Mouse (Mus musculus) hindbrain, embryonic 14.5 days (tissue): Measurements from ENCODE around the gene Mamdc4. TPM values are rescaled to one million over a fixed set of nuclear protein-coding genes. Genes with fewer than 3 reads are reported as not detected.

Experiments used
- ATAC-seq: fragments of 200-750 bp; cut with Nextera tagmentation; 2 replicates; pipeline ENCODE4 v1.8.0; 2017; ENCODE audit warnings: moderate number of reproducible peaks, mild to moderate bottlenecking, moderate TSS enrichment, moderate library complexity; ENCODE audit not compliant: low FRiP score
- DNase-seq: peaks from one replicate; pipeline ENCODE4 v3.0.0-alpha.2; 2015; ENCODE audit warnings: low spot score
- H3K27ac ChIP-seq: fragments of 300-500 bp; sonication (generic); 2 replicates; pipeline ENCODE4 v1.5.1; 2014; ENCODE audit warnings: mild to moderate bottlenecking, moderate library complexity
- H3K27me3 ChIP-seq: fragments of 300-500 bp; sonication (generic); 2 replicates; pipeline ENCODE4 v1.6.1; 2014; ENCODE audit warnings: mild to moderate bottlenecking, low read length, mixed read lengths; ENCODE audit not compliant: control insufficient read depth, insufficient read depth
- H3K36me3 ChIP-seq: fragments of 300-500 bp; sonication (generic); replicated peaks from 2 replicates; pipeline ENCODE4 v1.6.1; 2014; ENCODE audit not compliant: control insufficient read depth, insufficient read depth
- H3K4me1 ChIP-seq: fragments of 300-500 bp; sonication (generic); replicated peaks from 2 replicates; pipeline ENCODE4 v1.6.1; 2014; ENCODE audit warnings: antibody characterized with exemption, low read length, mixed read lengths; ENCODE audit not compliant: control insufficient read depth, insufficient read depth
- H3K4me2 ChIP-seq: fragments of 300-500 bp; sonication (generic); replicated peaks from 2 replicates; pipeline ENCODE4 v1.6.1; 2014; ENCODE audit warnings: mild to moderate bottlenecking, moderate library complexity
- H3K4me3 ChIP-seq: fragments of 300-500 bp; sonication (generic); replicated peaks from 2 replicates; pipeline ENCODE4 v1.5.1; 2014; ENCODE audit warnings: mild to moderate bottlenecking, low read length
- H3K9ac ChIP-seq: fragments of 300-500 bp; sonication (generic); 2 replicates; pipeline ENCODE4 v1.6.1; 2014
- H3K9me3 ChIP-seq: fragments of 300-500 bp; sonication (generic); 2 replicates; pipeline ENCODE4 v1.6.1; 2016; ENCODE audit warnings: low read length; ENCODE audit not compliant: control insufficient read depth
- WGBS: fragments of 180-500 bp; shearing (Covaris S2); extraction: QIAGEN DNeasy Blood & Tissue Kit; methylation state at CpG from one replicate; pipeline ENCODE4 v1.1.7; 2014; 5-methylcytosine and 5-hydroxymethylcytosine counted together
- polyA plus RNA-seq: library from polyadenylated mRNA; unstranded; fragments of >200 nt; fragmentation: Nextera tagmentation; extraction: Ambion mirVana; gene quantifications from 2 replicates; pipeline ENCODE4 v1.2.1, GENCODE M21; 2014

Mamdc4 gene
- polyA plus RNA-seq, 1 experiment from 2014 or later, result 1.7 TPM

GRCm38 (mm10) chr2:25584152-25584551 is 9.5 kb upstream of the Mamdc4 start:
- 96% methylated on average over 3 of the region's 3 CpGs for WGBS
- Histone ChIP-seq H3K36me3 (peaks cover 55% of the 10 kb centered on the region), H3K4me2 (no peak overlapping the region), H3K27me3 (peaks cover 18% of the 10 kb centered on the region), H3K9me3 (no peaks in the 10 kb centered on the region), H3K27ac (no peak overlapping the region), H3K9ac (no peak overlapping the region), H3K4me3 (no peak overlapping the region), H3K4me1 (peaks cover 31% of the 10 kb centered on the region)
- DNase-seq (no peak), ATAC-seq (no peak)

DNA sequence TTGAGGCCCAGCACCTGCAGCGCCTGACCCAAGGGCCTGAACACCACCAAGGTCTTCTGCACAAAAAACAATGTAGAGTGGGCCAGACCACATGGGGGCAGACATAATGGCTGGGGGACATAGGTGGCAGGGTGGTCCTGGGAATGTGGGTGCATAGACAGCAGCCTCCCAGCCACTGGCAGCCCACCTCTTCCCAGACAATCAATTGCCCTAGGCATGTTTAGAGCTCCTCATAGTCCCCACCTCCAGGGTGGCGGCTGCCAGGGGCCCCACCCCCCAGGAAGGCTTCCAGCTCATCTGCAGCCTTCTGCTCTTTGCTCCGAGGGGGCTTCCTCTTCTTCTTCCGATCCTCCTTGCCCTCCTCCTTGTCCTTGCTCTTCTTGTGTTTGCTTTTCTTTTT is 8.9 kb upstream of the Mamdc4 start:
- peaks cover 32% of the 10 kb centered on the region for H3K4me1 ChIP-seq
- no peak overlapping the region for H3K4me2 ChIP-seq
- H3K27me3 ChIP-seq, result peaks cover 24% of the 10 kb centered on the region
- peaks cover 59% of the 10 kb centered on the region for H3K36me3 ChIP-seq
- no peaks in the 10 kb centered on the region for H3K9me3 ChIP-seq
- no peak for DNase-seq
- WGBS, result 72% methylated on average over 4 of the region's 4 CpGs
- H3K4me3 ChIP-seq, result no peak overlapping the region
- ATAC-seq, result no peak
- 0 out of 2 replicates have a peak overlapping the region, but pooled peaks have one; percentile 54 for H3K27ac ChIP-seq
- H3K9ac ChIP-seq, result no peak overlapping the region

DNA sequence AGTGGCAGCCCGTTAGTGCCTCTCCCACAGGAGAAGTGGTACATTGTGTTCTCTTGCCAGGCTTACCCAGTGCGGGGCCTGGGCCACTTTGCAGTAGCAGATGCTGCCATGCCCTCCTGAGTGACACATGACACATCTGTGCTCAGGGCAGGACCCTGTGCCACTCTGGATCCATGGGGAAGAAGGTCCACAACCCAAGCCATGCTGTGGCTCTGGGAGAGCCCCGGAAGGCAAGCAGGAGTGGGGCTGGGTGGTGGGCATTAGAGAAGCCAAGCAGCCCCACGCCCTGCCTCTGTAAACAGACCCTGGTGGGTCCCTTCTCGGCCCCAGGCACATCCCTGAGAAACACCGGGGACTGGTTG is 8.5 kb upstream of the Mamdc4 start:
- peak overlapping the region; percentile 54 for H3K27ac ChIP-seq
- no peak for DNase-seq
- WGBS, result 64% methylated on average over 6 of the region's 6 CpGs

GRCm38 (mm10) chr2:25582466-25583119 is 7.9 kb upstream of the Mamdc4 start:
- Histone ChIP-seq H3K4me1 (peaks cover 32% of the 10 kb centered on the region), H3K27ac (peak overlapping the region; percentile 54), H3K27me3 (peaks cover 34% of the 10 kb centered on the region), H3K4me2 (0 out of 2 replicates have a peak overlapping the region, but pooled peaks have one; percentile 15), H3K36me3 (peaks cover 50% of the 10 kb centered on the region), H3K4me3 (no peak overlapping the region), H3K9me3 (no peaks in the 10 kb centered on the region), H3K9ac (peak overlapping the region; percentile 31; the same call in 1 of the 2 replicates)
- ATAC-seq, result peak; percentile 12; the same call in 1 of the 2 replicates
- peak; percentile 54 for DNase-seq
- WGBS, result 43% methylated on average over 12 of the region's 12 CpGs

More for the DNA sequence above, 8.5 kb upstream of the Mamdc4 start:
- Histone ChIP-seq H3K36me3 (peaks cover 54% of the 10 kb centered on the region), H3K27me3 (peaks cover 29% of the 10 kb centered on the region), H3K9ac (peak overlapping the region; percentile 31; the same call in 1 of the 2 replicates), H3K4me1 (peaks cover 32% of the 10 kb centered on the region), H3K9me3 (no peaks in the 10 kb centered on the region), H3K4me2 (no peak overlapping the region), H3K4me3 (no peak overlapping the region)
- ATAC-seq, result no peak

DNA sequence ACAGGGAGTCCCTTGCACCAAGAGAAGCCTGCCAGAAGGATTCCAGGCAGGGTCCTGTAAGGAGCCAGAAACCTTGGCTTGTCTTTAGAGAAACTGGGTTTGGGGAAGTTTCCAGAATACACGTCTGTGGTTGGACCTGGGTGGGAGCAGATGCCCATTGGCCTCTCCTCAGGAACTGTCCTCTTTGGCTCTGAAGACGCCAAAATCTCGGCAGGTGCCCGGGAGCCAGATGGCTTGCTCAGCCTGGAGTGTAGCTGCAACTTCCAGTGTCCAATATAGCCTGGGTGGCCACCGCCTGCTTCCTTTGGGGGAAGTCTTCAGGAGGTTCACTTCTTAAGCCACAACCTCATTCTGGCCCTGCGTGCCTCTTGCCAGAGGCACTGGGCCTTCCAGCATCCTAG is 7.3 kb upstream of the Mamdc4 start:
- ATAC-seq, result 0 out of 2 replicates have a peak, but pooled peaks have one; percentile 2
- no peak for DNase-seq
- Histone ChIP-seq H3K9me3 (no peaks in the 10 kb centered on the region), H3K36me3 (peaks cover 48% of the 10 kb centered on the region), H3K4me3 (no peak overlapping the region), H3K4me1 (peaks cover 32% of the 10 kb centered on the region), H3K27ac (0 out of 2 replicates have a peak overlapping the region, but pooled peaks have one; percentile 10), H3K4me2 (peak overlapping the region; percentile 54; the same call in 1 of the 2 replicates), H3K9ac (no peak overlapping the region), H3K27me3 (peaks cover 41% of the 10 kb centered on the region)
- 31% methylated on average over 6 of the region's 6 CpGs for WGBS

DNA sequence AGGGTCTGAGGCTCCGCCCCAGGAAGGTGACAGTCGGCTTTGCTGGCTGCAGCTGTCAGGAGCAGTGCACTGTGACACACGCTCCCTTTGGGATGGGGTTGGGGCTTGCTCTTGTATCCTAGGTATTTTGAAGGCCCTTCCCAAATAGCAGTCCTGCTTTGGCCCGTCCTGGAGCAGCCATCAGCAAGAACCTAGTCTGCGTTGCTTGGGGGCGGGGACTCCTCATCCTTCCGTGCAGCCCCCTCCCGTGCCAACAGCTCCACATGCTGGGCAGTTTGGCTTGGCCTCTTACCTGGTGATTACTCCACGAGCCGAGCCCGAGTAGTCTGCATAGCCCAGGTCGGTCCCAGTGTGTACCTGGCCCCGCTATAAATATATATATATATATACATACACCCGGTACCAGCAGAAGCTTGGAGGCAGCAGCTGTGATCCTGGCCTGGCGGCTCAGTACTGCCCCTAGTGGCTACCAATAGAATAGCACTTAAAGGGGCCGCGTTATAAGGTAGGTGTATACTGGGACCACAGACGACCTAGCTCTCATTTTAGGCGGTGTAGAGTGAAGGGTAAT is 6.7 kb upstream of the Mamdc4 start, which contains the start of gene Ajm1:
TSS of gene Ajm1 (minus strand) at position 464 of the 571 bp plus-strand sequence.
- 7% methylated on average over 19 of the region's 19 CpGs for WGBS
- Histone ChIP-seq H3K27ac (peak within 1 kb of the TSS; percentile 54), H3K27me3 (peaks cover 46% of the 10 kb centered on the region), H3K36me3 (peaks cover 48% of the 10 kb centered on the region), H3K9ac (peak within 1 kb of the TSS; percentile 60), H3K4me2 (peak within 1 kb of the TSS; percentile 54), H3K4me3 (peak within 1 kb of the TSS; percentile 44), H3K9me3 (no peaks in the 10 kb centered on the region), H3K4me1 (peaks cover 32% of the 10 kb centered on the region)
- peak; percentile 90 for DNase-seq
- ATAC-seq, result peak; percentile 83

DNA sequence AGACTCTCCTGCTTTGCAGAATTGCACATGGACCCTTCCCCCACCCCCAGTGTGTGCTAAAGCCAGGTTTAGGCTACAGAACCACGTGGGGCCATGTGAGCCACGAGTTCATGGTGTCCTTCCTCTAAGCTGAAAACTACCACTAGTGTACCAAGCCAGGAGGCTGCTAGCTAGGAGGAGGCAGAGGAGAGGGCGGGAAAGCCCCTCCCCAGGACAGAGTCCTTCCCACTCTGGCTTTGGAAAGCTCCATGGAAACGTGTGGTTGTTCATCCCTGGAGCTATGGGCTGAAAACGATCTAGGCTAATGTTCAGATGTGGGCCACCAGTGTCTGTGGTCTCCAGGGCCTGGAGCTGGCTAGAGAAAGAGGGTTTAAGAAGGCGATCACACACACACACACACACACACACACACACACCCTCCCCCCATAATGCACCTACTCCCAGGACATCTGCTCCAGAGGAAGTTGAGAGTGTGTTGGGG is 6.0 kb upstream of the Mamdc4 start:
- peak overlapping the region; percentile 60; the same call in 1 of the 2 replicates for H3K9ac ChIP-seq
- 37% methylated on average over 6 of the region's 6 CpGs for whole genome bisulfite sequencing
- H3K9me3 ChIP-seq, result no peaks in the 10 kb centered on the region
- H3K4me3 ChIP-seq, result peak overlapping the region; percentile 44
- H3K36me3 ChIP-seq, result peaks cover 45% of the 10 kb centered on the region
- peaks cover 53% of the 10 kb centered on the region for H3K27me3 ChIP-seq
- H3K27ac ChIP-seq, result no peak overlapping the region
- DNase-seq (no peak), ATAC-seq (peak; percentile 3; the same call in 1 of the 2 replicates)
- peak overlapping the region; percentile 54 for H3K4me2 ChIP-seq
- peaks cover 35% of the 10 kb centered on the region for H3K4me1 ChIP-seq

GRCm38 (mm10) chr2:25579737-25580460 is 5.3 kb upstream of the Mamdc4 start:
- WGBS, result 8% methylated on average over 27 of the region's 27 CpGs
- Histone ChIP-seq H3K27ac (no peak overlapping the region), H3K4me1 (peaks cover 40% of the 10 kb centered on the region), H3K36me3 (peaks cover 37% of the 10 kb centered on the region), H3K9me3 (no peaks in the 10 kb centered on the region), H3K4me3 (peak overlapping the region; percentile 13), H3K27me3 (peaks cover 56% of the 10 kb centered on the region), H3K4me2 (peak overlapping the region; percentile 33), H3K9ac (no peak overlapping the region)
- ATAC-seq, result no peak
- DNase-seq, result peak; percentile 77
